Mouse (Mus musculus): ENCODE data around the gene Bpifb6.

- no peak for TF ChIP-seq USF1 (IDR thresholded peaks at IDR 0.05; ENCODE audit: low read depth)
- no peak for TF ChIP-seq SRF (IDR thresholded peaks at IDR 0.05; ENCODE audit: control insufficient read depth, insufficient read length, low read depth)
- no peak for TF ChIP-seq POLR2A (IDR thresholded peaks at IDR 0.05; ENCODE audit: insufficient read length, low read depth)
- no peak for TF ChIP-seq MAX (IDR thresholded peaks at IDR 0.05; ENCODE audit: low read depth)
- no peak for TF ChIP-seq MYOG (IDR thresholded peaks at IDR 0.05; ENCODE audit: control insufficient read depth in 1 of 3, insufficient read depth in 1 of 3, insufficient read length in 2 of 3, low read depth in 2 of 3)
- no peak for TF ChIP-seq TCF3 (IDR thresholded peaks at IDR 0.05; ENCODE audit: insufficient read length, low read depth)
- no peak for TF ChIP-seq REST (IDR thresholded peaks at IDR 0.05; ENCODE audit: insufficient read depth, insufficient read length)
- no peak for TF ChIP-seq TCF12 (IDR thresholded peaks at IDR 0.05; ENCODE audit: insufficient read depth, poor library complexity, severe bottlenecking)
- TF ChIP-seq CEBPB (IDR thresholded peaks at IDR 0.05; ENCODE audit: insufficient read depth, poor library complexity, severe bottlenecking): no peak
- no peak for TF ChIP-seq MYOD1 (IDR thresholded peaks at IDR 0.05; ENCODE audit: control insufficient read depth in 1 of 3, insufficient read length in 2 of 3, low read depth in 2 of 3)
- TF ChIP-seq POLR2AphosphoS2 (IDR thresholded peaks at IDR 0.05; ENCODE audit: insufficient read length, low read depth): no peak
- no peak for TF ChIP-seq E2F4 (IDR thresholded peaks at IDR 0.05; ENCODE audit: insufficient read depth)
Observed at GRCm38 (mm10) chr2:153944567-153944966, 44.4 kb downstream of the Bpifb6 start.
